Mouse (Mus musculus) activated CD4-positive, CD25-positive, alpha-beta regulatory T cell, adult 4 months (primary cell): ENCODE data around the gene F830045P16Rik. TPM values are rescaled to one million over a fixed set of nuclear protein-coding genes. Genes with fewer than 3 reads are reported as not detected.
"Not testable (repeated sequence)": the region's sequence is repeated elsewhere in the genome, so short reads cannot be mapped to it uniquely, and the experiment has no call there.

ENCODE experiments used
- ATAC-seq: one replicate; pipeline ENCODE4 v1.8.0; 2017
- polyA plus RNA-seq, 2 experiments: library from polyadenylated mRNA; unstranded; fragments of 100-300 nt; shearing (Covaris generic); gene quantifications; one replicate each; pipeline ENCODE4 v1.2.1; 2017

The F830045P16Rik gene
- polyA plus RNA-seq, 2 experiments from 2014 or later = not detected

- ATAC-seq = no peak
Observed at GRCm38 (mm10) chr2:129483150-129483549, 53.3 kb downstream of the F830045P16Rik start.

- no peak for ATAC-seq
Observed at GRCm38 (mm10) chr2:129471905-129472304, 64.5 kb downstream of the F830045P16Rik start.

- no peak for ATAC-seq
Observed at GRCm38 (mm10) chr2:129470839-129471238, 65.6 kb downstream of the F830045P16Rik start.

GRCm38 (mm10) chr2:129438772-129439171 is 97.6 kb downstream of the F830045P16Rik start:
- not testable (repeated sequence) for ATAC-seq

GRCm38 (mm10) chr2:129435154-129435553 is 101.2 kb downstream of the F830045P16Rik start:
- ATAC-seq = no peak

GRCm38 (mm10) chr2:129423741-129424140 is 112.7 kb downstream of the F830045P16Rik start:
- no peak for ATAC-seq

GRCm38 (mm10) chr2:129420897-129421561 is 115.4 kb downstream of the F830045P16Rik start:
- no peak for ATAC-seq

- ATAC-seq = no peak
Observed at GRCm38 (mm10) chr2:129419361-129419880, 117.0 kb downstream of the F830045P16Rik start.

GRCm38 (mm10) chr2:129414593-129414992 is 121.8 kb downstream of the F830045P16Rik start:
- no peak for ATAC-seq

- no peak for ATAC-seq
Observed at GRCm38 (mm10) chr2:129413488-129413887, 122.9 kb downstream of the F830045P16Rik start.

GRCm38 (mm10) chr2:129411651-129412050 is 124.8 kb downstream of the F830045P16Rik start:
- no peak for ATAC-seq

- no peak for ATAC-seq
Observed at GRCm38 (mm10) chr2:129410344-129410743, 126.1 kb downstream of the F830045P16Rik start.

- ATAC-seq = no peak
Observed at GRCm38 (mm10) chr2:129408476-129408875, 127.9 kb downstream of the F830045P16Rik start.

Other genes with a start within 250 kb of the F830045P16Rik start
- gene Ckap2l, start 239.4 kb downstream of the F830045P16Rik start, polyA plus RNA-seq = 10 to 100 TPM; 10.8 to 18.2 TPM
- under 1 TPM; 0.20 to 0.33 TPM for gene Il1a, start 226.6 kb downstream of the F830045P16Rik start, polyA plus RNA-seq
- gene Il1b, start 165.5 kb downstream of the F830045P16Rik start, polyA plus RNA-seq = not detected
- gene Sirpa, start 56.2 kb upstream of the F830045P16Rik start, polyA plus RNA-seq = under 1 TPM in 1 of 2 experiments, not detected in 1; 0.16 TPM
- gene Pdyn, start 163.2 kb upstream of the F830045P16Rik start, polyA plus RNA-seq = not detected